Mouse (Mus musculus): Measurements from ENCODE around the gene Olfr247. TPM values are rescaled to one million over a fixed set of nuclear protein-coding genes. Genes with fewer than 3 reads are reported as not detected.
"Not testable (repeated sequence)": the region's sequence is repeated elsewhere in the genome, so short reads cannot be mapped to it uniquely, and the experiment has no call there.

The Olfr247 gene
- not detected in 2 replicates for polyA plus RNA-seq (2016; fragmentation: Nextera tagmentation; extraction: Ambion mirVana)

DNA sequence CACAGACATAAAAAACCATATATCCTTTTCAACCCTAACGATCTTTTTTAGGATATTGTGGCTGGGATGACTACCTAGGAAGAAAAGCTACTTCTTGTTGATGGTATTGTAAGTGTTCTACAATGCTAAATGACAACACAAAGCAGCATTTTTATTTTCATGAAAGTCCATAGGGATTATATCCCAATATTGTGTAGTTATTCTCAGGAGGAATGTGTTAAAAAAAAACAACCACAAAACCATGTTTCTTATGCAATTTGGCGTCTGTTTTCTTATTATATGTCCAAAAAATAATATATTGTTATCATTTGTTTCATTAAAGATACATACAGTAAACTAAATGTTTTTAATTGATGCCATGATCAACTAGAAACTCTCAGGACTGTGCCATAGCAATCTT is at the start of gene Olfr247:
Olfr247 (minus strand) TSS at position 101 of the 400 bp plus-strand sequence.
- not testable (repeated sequence) for H3K27me3 ChIP-seq (ENCODE audit: poor library complexity, severe bottlenecking); H3K4me1 ChIP-seq; H3K4me3 ChIP-seq; H3K9me3 ChIP-seq; H3K36me3 ChIP-seq (replicated peaks); H3K27ac ChIP-seq; DNase-seq (ENCODE audit: extremely low spot score, low spot score)
- no CpG with 5 or more reads among the region's 2 CpGs for WGBS

DNA sequence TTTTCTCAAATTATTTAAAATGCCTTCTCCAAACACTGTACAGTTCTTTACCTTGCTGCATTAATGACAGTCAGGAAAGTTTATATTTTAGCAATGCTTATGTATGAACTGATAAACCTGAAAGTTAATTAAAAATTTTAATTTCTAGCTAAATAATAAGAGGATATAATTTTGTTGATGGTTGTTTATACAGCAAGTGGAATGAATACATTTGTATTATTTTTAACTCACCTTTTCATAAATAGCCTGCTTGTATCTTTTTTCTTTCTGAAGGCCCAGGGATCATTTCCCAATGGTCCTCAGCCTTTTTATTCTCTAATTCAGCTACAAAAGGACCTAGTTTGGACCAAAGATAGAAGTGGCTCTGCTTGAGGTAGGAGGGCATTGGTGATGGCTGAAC is 36.4 kb upstream of the Olfr247 start, which contains the start of gene Olfr820:
Olfr820 (plus strand) TSS at position 301 of the 400 bp plus-strand sequence.
- Histone ChIP-seq H3K4me1 (no peaks in the 10 kb centered on the region), H3K27ac (no peak within 1 kb of the TSS), H3K36me3 (replicated peaks) (no peaks in the 10 kb centered on the region), H3K27me3 (ENCODE audit: poor library complexity, severe bottlenecking) (no peaks in the 10 kb centered on the region), H3K4me3 (no peak within 1 kb of the TSS), H3K9me3 (no peaks in the 10 kb centered on the region)
- DNase-seq (ENCODE audit: extremely low spot score, low spot score), result no peak

DNA sequence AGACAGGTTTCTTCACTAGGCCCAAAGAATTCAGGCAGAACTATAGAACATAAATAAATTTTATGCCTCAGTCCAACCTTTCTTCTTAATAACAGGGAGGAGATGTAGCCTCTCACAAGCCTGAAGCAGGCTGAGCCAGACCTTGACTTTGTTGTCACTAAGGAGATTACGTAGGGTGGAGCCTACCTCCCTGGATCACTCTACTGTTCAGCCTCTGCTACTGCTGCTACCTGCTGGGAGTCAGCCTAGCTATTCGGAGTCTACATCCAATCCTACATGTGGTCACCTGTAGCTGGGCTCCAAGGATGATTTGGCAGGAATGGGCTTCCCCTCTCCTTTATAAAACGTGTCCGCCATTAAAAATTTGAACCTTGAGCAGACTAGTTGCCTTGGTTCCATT is 29.4 kb upstream of the Olfr247 start:
- H3K36me3 ChIP-seq (replicated peaks); H3K27ac ChIP-seq; DNase-seq (ENCODE audit: extremely low spot score, low spot score); H3K27me3 ChIP-seq (ENCODE audit: poor library complexity, severe bottlenecking); H3K4me1 ChIP-seq; H3K4me3 ChIP-seq: not testable (repeated sequence)
- WGBS, result 89% methylated on average over 4 of the region's 4 CpGs
- peaks cover 15% of the 10 kb centered on the region; the same call in 1 of the 2 replicates for H3K9me3 ChIP-seq

DNA sequence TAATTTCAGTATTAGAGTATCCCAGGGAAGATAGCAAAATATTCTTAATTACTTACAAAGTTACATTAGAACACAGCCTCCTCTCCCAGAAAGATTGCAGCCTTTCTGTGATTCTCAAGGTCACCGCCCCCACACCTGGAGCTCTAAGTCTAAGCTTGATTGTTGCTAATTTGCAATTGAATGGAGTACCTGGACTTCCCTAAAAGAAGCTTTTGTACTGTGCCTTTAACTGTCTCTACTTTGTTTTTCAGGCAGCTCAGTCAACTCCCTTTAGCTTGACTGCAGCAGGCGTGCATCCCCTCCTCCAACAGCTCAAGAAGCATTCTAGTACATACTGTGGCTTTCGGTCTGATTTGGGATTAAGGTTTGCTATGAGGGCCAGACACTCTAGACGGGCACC is 28.2 kb upstream of the Olfr247 start:
- H3K4me1 ChIP-seq; H3K36me3 ChIP-seq (replicated peaks); DNase-seq (ENCODE audit: extremely low spot score, low spot score); H3K27ac ChIP-seq; H3K4me3 ChIP-seq; H3K27me3 ChIP-seq (ENCODE audit: poor library complexity, severe bottlenecking): not testable (repeated sequence)
- H3K9me3 ChIP-seq, result peaks cover 15% of the 10 kb centered on the region; the same call in 1 of the 2 replicates
- 85% methylated on average over 4 of the region's 4 CpGs for WGBS

DNA sequence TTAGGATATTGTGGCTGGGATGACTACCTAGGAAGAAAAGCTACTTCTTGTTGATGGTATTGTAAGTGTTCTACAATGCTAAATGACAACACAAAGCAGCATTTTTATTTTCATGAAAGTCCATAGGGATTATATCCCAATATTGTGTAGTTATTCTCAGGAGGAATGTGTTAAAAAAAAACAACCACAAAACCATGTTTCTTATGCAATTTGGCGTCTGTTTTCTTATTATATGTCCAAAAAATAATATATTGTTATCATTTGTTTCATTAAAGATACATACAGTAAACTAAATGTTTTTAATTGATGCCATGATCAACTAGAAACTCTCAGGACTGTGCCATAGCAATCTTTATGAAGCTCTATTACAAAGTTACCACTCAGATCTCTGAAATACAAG is 9.0 kb upstream of the Olfr247 start, which contains the start of gene Gm10310:
Gm10310 (minus strand) TSS at position 101 of the 400 bp plus-strand sequence.
- H3K36me3 ChIP-seq (replicated peaks); H3K9me3 ChIP-seq; H3K4me1 ChIP-seq; H3K27ac ChIP-seq; H3K4me3 ChIP-seq; H3K27me3 ChIP-seq (ENCODE audit: poor library complexity, severe bottlenecking); DNase-seq (ENCODE audit: extremely low spot score, low spot score): not testable (repeated sequence)
- no CpG with 5 or more reads among the region's 1 CpGs for WGBS

GRCm38 (mm10) chr10:129981867-129982266 is 5.9 kb upstream of the Olfr247 start:
- DNase-seq (ENCODE audit: extremely low spot score, low spot score); H3K4me1 ChIP-seq; H3K36me3 ChIP-seq (replicated peaks); H3K27me3 ChIP-seq (ENCODE audit: poor library complexity, severe bottlenecking); H3K9me3 ChIP-seq; H3K27ac ChIP-seq; H3K4me3 ChIP-seq: not testable (repeated sequence)
- no CpG with 5 or more reads among the region's 3 CpGs for WGBS

DNA sequence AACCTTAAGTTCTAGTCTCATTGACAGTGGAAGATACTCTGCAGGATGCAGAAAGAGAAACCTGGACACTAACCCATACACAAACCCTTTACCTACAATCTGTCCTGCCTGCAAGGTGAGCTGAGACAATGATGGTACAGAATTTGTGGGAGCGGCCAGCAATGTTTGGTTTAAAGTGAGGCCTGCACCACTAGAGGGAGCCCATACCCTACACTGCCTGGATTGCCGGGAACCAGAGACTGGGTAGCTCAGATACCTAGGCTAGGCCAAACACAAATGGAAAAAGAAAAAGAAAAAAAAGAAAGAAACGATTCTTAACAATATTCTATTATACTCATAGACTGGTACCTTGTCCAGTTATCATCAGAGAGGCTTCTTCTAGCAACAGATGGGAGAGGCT is 2.9 kb downstream of the Olfr247 start:
- not testable (repeated sequence) for H3K4me1 ChIP-seq; H3K9me3 ChIP-seq; H3K27me3 ChIP-seq (ENCODE audit: poor library complexity, severe bottlenecking); H3K36me3 ChIP-seq (replicated peaks); H3K27ac ChIP-seq; H3K4me3 ChIP-seq; DNase-seq (ENCODE audit: extremely low spot score, low spot score)
- WGBS, result no CpG with 5 or more reads among the region's 3 CpGs

DNA sequence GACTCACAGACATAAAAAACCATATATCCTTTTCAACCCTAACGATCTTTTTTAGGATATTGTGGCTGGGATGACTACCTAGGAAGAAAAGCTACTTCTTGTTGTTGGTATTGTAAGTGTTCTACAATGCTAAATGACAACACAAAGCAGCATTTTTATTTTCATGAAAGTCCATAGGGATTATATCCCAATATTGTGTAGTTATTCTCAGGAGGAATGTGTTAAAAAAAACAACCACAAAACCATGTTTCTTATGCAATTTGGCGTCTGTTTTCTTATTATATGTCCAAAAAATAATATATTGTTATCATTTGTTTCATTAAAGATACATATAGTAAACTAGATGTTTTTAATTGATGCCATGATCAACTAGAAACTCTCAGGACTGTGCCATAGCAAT is 8.8 kb downstream of the Olfr247 start, which contains the start of gene Olfr819:
Olfr819 (minus strand) TSS at position 101 of the 400 bp plus-strand sequence.
- 88% methylated on average over 2 of the region's 2 CpGs for WGBS
- not testable (repeated sequence) for H3K4me1 ChIP-seq; H3K27ac ChIP-seq; H3K9me3 ChIP-seq; H3K36me3 ChIP-seq (replicated peaks); H3K27me3 ChIP-seq (ENCODE audit: poor library complexity, severe bottlenecking); DNase-seq (ENCODE audit: extremely low spot score, low spot score); H3K4me3 ChIP-seq

GRCm38 (mm10) chr10:129966232-129966631 is 9.7 kb downstream of the Olfr247 start:
- 93% methylated on average over 2 of the region's 3 CpGs for whole genome bisulfite sequencing
- H3K9me3 ChIP-seq; H3K27ac ChIP-seq; H3K4me1 ChIP-seq; H3K36me3 ChIP-seq (replicated peaks); H3K27me3 ChIP-seq (ENCODE audit: poor library complexity, severe bottlenecking); H3K4me3 ChIP-seq; DNase-seq (ENCODE audit: extremely low spot score, low spot score): not testable (repeated sequence)

- Histone ChIP-seq H3K27me3 (ENCODE audit: poor library complexity, severe bottlenecking) (no peaks in the 10 kb centered on the region), H3K4me1 (no peaks in the 10 kb centered on the region), H3K4me3 (no peak within 1 kb of the TSS), H3K9me3 (no peaks in the 10 kb centered on the region), H3K36me3 (replicated peaks) (no peaks in the 10 kb centered on the region), H3K27ac (no peak within 1 kb of the TSS)
- 89% methylated on average over 2 of the region's 2 CpGs for WGBS
- DNase-seq (ENCODE audit: extremely low spot score, low spot score), result no peak
These were observed 26.9 kb downstream of the Olfr247 start, which contains the start of gene Olfr818 for GRCm38 (mm10) chr10:129949000-129949399. Gene Olfr818, minus strand, starts transcription at chr10:129949100.

Other genes starting within 250 kb of the Olfr247 start
- gene Olfr805, start 246.8 kb downstream of the Olfr247 start, polyA plus RNA-seq (2016; fragmentation: Nextera tagmentation; extraction: Ambion mirVana), result not detected in 2 replicates
- not detected in 2 replicates for gene Olfr806, start 234.2 kb downstream of the Olfr247 start, polyA plus RNA-seq (2016; fragmentation: Nextera tagmentation; extraction: Ambion mirVana)
- not detected in 2 replicates for gene Olfr807, start 218.3 kb downstream of the Olfr247 start, polyA plus RNA-seq (2016; fragmentation: Nextera tagmentation; extraction: Ambion mirVana)
- gene Olfr808, start 210.7 kb downstream of the Olfr247 start, polyA plus RNA-seq (2016; fragmentation: Nextera tagmentation; extraction: Ambion mirVana), result not detected in 2 replicates
- gene Olfr809, start 201.5 kb downstream of the Olfr247 start, polyA plus RNA-seq (2016; fragmentation: Nextera tagmentation; extraction: Ambion mirVana), result not detected in 2 replicates
- not detected in 2 replicates for gene Olfr810, start 181.2 kb downstream of the Olfr247 start, polyA plus RNA-seq (2016; fragmentation: Nextera tagmentation; extraction: Ambion mirVana)
- not detected in 2 replicates for gene Olfr811, start 171.7 kb downstream of the Olfr247 start, polyA plus RNA-seq (2016; fragmentation: Nextera tagmentation; extraction: Ambion mirVana)
- not detected in 2 replicates for gene Olfr812, start 130.0 kb downstream of the Olfr247 start, polyA plus RNA-seq (2016; fragmentation: Nextera tagmentation; extraction: Ambion mirVana)
- gene Olfr813, start 120.8 kb downstream of the Olfr247 start, polyA plus RNA-seq (2016; fragmentation: Nextera tagmentation; extraction: Ambion mirVana), result not detected in 2 replicates
- gene Olfr814, start 96.3 kb downstream of the Olfr247 start, polyA plus RNA-seq (2016; fragmentation: Nextera tagmentation; extraction: Ambion mirVana), result not detected in 2 replicates
- not detected in 2 replicates for gene Olfr815, start 70.3 kb downstream of the Olfr247 start, polyA plus RNA-seq (2016; fragmentation: Nextera tagmentation; extraction: Ambion mirVana)
- not detected in 2 replicates for gene Olfr816, start 60.5 kb downstream of the Olfr247 start, polyA plus RNA-seq (2016; fragmentation: Nextera tagmentation; extraction: Ambion mirVana)
- not detected in 2 replicates for gene Olfr818, start 27.0 kb downstream of the Olfr247 start, polyA plus RNA-seq (2016; fragmentation: Nextera tagmentation; extraction: Ambion mirVana)
- gene Olfr819, start 8.9 kb downstream of the Olfr247 start, polyA plus RNA-seq (2016; fragmentation: Nextera tagmentation; extraction: Ambion mirVana), result not detected in 2 replicates
- gene Gm10310, start 8.9 kb upstream of the Olfr247 start, polyA plus RNA-seq (2016; fragmentation: Nextera tagmentation; extraction: Ambion mirVana), result not detected in 2 replicates
- gene Olfr820, start 36.5 kb upstream of the Olfr247 start, polyA plus RNA-seq (2016; fragmentation: Nextera tagmentation; extraction: Ambion mirVana), result not detected in 2 replicates
- not detected in 2 replicates for gene Olfr821, start 54.2 kb upstream of the Olfr247 start, polyA plus RNA-seq (2016; fragmentation: Nextera tagmentation; extraction: Ambion mirVana)
- gene Olfr822, start 95.1 kb upstream of the Olfr247 start, polyA plus RNA-seq (2016; fragmentation: Nextera tagmentation; extraction: Ambion mirVana), result not detected in 2 replicates
- not detected in 2 replicates for gene Olfr823, start 139.2 kb upstream of the Olfr247 start, polyA plus RNA-seq (2016; fragmentation: Nextera tagmentation; extraction: Ambion mirVana)
- not detected in 2 replicates for gene Olfr824, start 153.9 kb upstream of the Olfr247 start, polyA plus RNA-seq (2016; fragmentation: Nextera tagmentation; extraction: Ambion mirVana)
- not detected in 2 replicates for gene Olfr825, start 190.6 kb upstream of the Olfr247 start, polyA plus RNA-seq (2016; fragmentation: Nextera tagmentation; extraction: Ambion mirVana)
- gene Olfr826, start 208.0 kb upstream of the Olfr247 start, polyA plus RNA-seq (2016; fragmentation: Nextera tagmentation; extraction: Ambion mirVana), result not detected in 2 replicates
- gene Olfr827, start 238.3 kb upstream of the Olfr247 start, polyA plus RNA-seq (2016; fragmentation: Nextera tagmentation; extraction: Ambion mirVana), result not detected in 2 replicates